Comparison of ENCODE assay signal across 13 mouse cellular contexts in the genomic region with DNA sequence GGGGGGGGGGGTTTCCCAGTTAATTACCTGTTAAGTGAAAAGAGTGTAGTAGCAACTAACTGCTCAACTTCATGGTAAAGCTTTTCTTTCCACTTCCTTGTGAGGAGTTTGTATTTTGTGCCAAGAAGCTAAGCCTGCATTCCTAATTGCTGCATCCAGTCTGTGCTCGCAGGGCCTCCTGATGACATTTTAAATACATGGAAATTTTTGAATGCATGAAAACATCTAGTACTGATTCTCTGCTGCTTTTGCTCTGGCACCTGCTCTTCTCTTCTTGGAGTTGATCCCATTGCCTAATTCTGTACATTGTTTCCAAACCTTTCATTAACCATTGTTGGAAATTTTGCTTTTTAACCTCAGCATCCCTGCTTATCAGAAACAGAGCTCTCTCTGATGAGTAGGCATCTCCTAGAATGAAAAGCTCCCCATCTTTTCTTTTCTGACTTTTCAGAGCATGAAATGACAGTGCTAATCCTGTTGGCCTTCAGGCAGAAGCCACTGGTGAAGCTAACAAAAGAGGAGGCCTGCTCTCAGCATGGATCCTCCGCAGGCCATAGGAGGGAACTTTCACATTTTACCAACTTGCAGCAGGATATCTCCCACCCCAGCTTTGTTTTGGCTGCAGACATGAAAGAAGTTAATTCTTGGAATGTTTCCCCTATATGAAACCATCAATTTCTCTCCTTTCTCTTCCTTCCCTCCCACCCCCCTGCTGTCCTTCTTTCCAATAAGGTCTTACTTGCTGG.
A peak's percentile ranks its signal among the peaks of the same experiment; 100 is the strongest.
DNase-seq lines count a peak whose midpoint lies in the region; ATAC-seq and TF ChIP-seq lines count a peak whose summit lies in the region.
"Had no signal": no experiment of that assay in that cellular context is flagged by ENCODE, and none has a peak within 500 bp of the region (broad histone marks: within the 10 kb centered on the region; RNA-seq: fewer than 3 reads in every experiment).

No protein-coding gene starts in this region.

- no peaks in the 10 kb centered on the region for H3K36me3 ChIP-seq in forebrain, embryonic 14.5 days (ENCODE audit: control insufficient read depth, insufficient read depth, low read length)
- H3K36me3 ChIP-seq in forebrain, embryonic 11.5 days (ENCODE audit: control insufficient read depth, insufficient read depth, low read length), result no peaks in the 10 kb centered on the region
- no peaks in the 10 kb centered on the region for H3K36me3 ChIP-seq in midbrain, embryonic 12.5 days
- no peaks in the 10 kb centered on the region for H3K36me3 ChIP-seq in lung, postnatal 0 days (ENCODE audit: insufficient read depth, low read length)
- H3K36me3 ChIP-seq: liver, embryonic 13.5 days had no signal

- no peak for TF ChIP-seq CTCF in lung, postnatal 0 days (IDR thresholded peaks at IDR 0.05)

- no peaks in the 10 kb centered on the region for H3K9me3 ChIP-seq in forebrain, embryonic 14.5 days (replicated peaks; ENCODE audit: control insufficient read depth, low read length)
- no peaks in the 10 kb centered on the region for H3K9me3 ChIP-seq in forebrain, embryonic 11.5 days (ENCODE audit: control insufficient read depth, low read length)
- no peaks in the 10 kb centered on the region for H3K9me3 ChIP-seq in midbrain, embryonic 12.5 days
- no peaks in the 10 kb centered on the region for H3K9me3 ChIP-seq in lung, postnatal 0 days (ENCODE audit: low read length)
- H3K9me3 ChIP-seq: liver, embryonic 13.5 days had no signal

- no peak overlapping the region; the same call in 1 of the 2 replicates for H3K27ac ChIP-seq in forebrain, embryonic 14.5 days (ENCODE audit: low read depth, low read length)
- H3K27ac ChIP-seq in forebrain, embryonic 11.5 days (ENCODE audit: low read depth, low read length), result no peak overlapping the region
- peak overlapping the region; percentile 7; the same call in 1 of the 2 replicates for H3K27ac ChIP-seq in midbrain, embryonic 12.5 days (replicated peaks)
- H3K27ac ChIP-seq in lung, postnatal 0 days (ENCODE audit: low read length), result no peak overlapping the region
- H3K27ac ChIP-seq: heart, adult 2 months; kidney, postnatal 0 days; liver, embryonic 13.5 days had no signal

- no peaks in the 10 kb centered on the region for H3K27me3 ChIP-seq in forebrain, embryonic 14.5 days (replicated peaks; ENCODE audit: control insufficient read depth, insufficient read depth, low read length)
- H3K27me3 ChIP-seq in forebrain, embryonic 11.5 days (ENCODE audit: control insufficient read depth, insufficient read depth, low read length), result no peaks in the 10 kb centered on the region
- H3K27me3 ChIP-seq in midbrain, embryonic 12.5 days, result peaks cover 3% of the 10 kb centered on the region
- no peaks in the 10 kb centered on the region for H3K27me3 ChIP-seq in lung, postnatal 0 days (replicated peaks; ENCODE audit: insufficient read depth, low read length)
- H3K27me3 ChIP-seq: liver, embryonic 13.5 days had no signal

- no peak overlapping the region for H3K9ac ChIP-seq in forebrain, embryonic 14.5 days (ENCODE audit: low read length)
- no peak overlapping the region for H3K9ac ChIP-seq in forebrain, embryonic 11.5 days (ENCODE audit: low read length)
- no peak overlapping the region for H3K9ac ChIP-seq in midbrain, embryonic 12.5 days (replicated peaks)
- H3K9ac ChIP-seq in lung, postnatal 0 days (replicated peaks; ENCODE audit: low read depth), result no peak overlapping the region
- H3K9ac ChIP-seq: liver, embryonic 13.5 days had no signal

- ATAC-seq in forebrain, embryonic 14.5 days, result no peak
- no peak for ATAC-seq in forebrain, embryonic 11.5 days (replicated peaks; ENCODE audit: low FRiP score)
- ATAC-seq in midbrain, embryonic 12.5 days (ENCODE audit: low FRiP score, low read depth), result no peak
- ATAC-seq in lung, postnatal 0 days, result no peak

- TF ChIP-seq EP300 in lung, postnatal 0 days (IDR thresholded peaks at IDR 0.05), result no peak

- peak; percentile 52 for DNase-seq in forebrain, embryonic 14.5 days (ENCODE audit: low spot score)
- DNase-seq in forebrain, embryonic 11.5 days (ENCODE audit: low spot score), result no peak
- peak; percentile 68 for DNase-seq in brain, adult 2 months (ENCODE audit: low read depth, low spot score)
- DNase-seq in cerebellum, postnatal 36 days, result peak; percentile 24 to 40
- no peak for DNase-seq in heart, adult 18-20 months
- DNase-seq in lung, postnatal 0 days (ENCODE audit: low spot score), result no peak
- DNase-seq in urinary bladder, postnatal 36 days (ENCODE audit: low spot score in 2 of 2), result no peak
- DNase-seq: adrenal gland, adult 2 months; heart, adult 2 months; heart, postnatal 4 days; liver, embryonic 13.5 days had no signal

- no peak overlapping the region for H3K4me2 ChIP-seq in forebrain, embryonic 14.5 days (ENCODE audit: low read length)
- H3K4me2 ChIP-seq in forebrain, embryonic 11.5 days (ENCODE audit: low read depth, low read length, severe bottlenecking), result no peak overlapping the region
- H3K4me2 ChIP-seq in midbrain, embryonic 12.5 days (replicated peaks), result no peak overlapping the region
- H3K4me2 ChIP-seq in lung, postnatal 0 days (replicated peaks; ENCODE audit: low read depth, low read length), result no peak overlapping the region
- H3K4me2 ChIP-seq: liver, embryonic 13.5 days had no signal

- H3K4me3 ChIP-seq in forebrain, embryonic 14.5 days (ENCODE audit: low read depth, low read length), result no peak overlapping the region
- no peak overlapping the region for H3K4me3 ChIP-seq in forebrain, embryonic 11.5 days (ENCODE audit: low read depth, low read length)
- no peak overlapping the region for H3K4me3 ChIP-seq in midbrain, embryonic 12.5 days
- H3K4me3 ChIP-seq in lung, postnatal 0 days (ENCODE audit: low read depth, low read length), result no peak overlapping the region
- H3K4me3 ChIP-seq: heart, adult 2 months; liver, embryonic 13.5 days had no signal

- WGBS in forebrain, embryonic 14.5 days, result 4% methylated on average over 2 of the region's 2 CpGs
- 10% methylated on average over 2 of the region's 2 CpGs for WGBS in forebrain, embryonic 11.5 days
- 7% methylated on average over 2 of the region's 2 CpGs for WGBS in midbrain, embryonic 12.5 days
- WGBS in lung, postnatal 0 days, result 67% methylated on average over 2 of the region's 2 CpGs

- H3K4me1 ChIP-seq in forebrain, embryonic 14.5 days (ENCODE audit: control insufficient read depth, insufficient read depth, low read length), result no peaks in the 10 kb centered on the region; the same call in 1 of the 2 replicates
- no peaks in the 10 kb centered on the region; the same call in 1 of the 2 replicates for H3K4me1 ChIP-seq in forebrain, embryonic 11.5 days (replicated peaks; ENCODE audit: control insufficient read depth, insufficient read depth, low read length)
- H3K4me1 ChIP-seq in midbrain, embryonic 12.5 days, result peaks cover 9% of the 10 kb centered on the region; the same call in 1 of the 2 replicates
- no peaks in the 10 kb centered on the region for H3K4me1 ChIP-seq in lung, postnatal 0 days (ENCODE audit: insufficient read depth, low read depth, low read length)
- H3K4me1 ChIP-seq: liver, embryonic 13.5 days had no signal

Comparison
In these comparisons a context has a peak if more than half of its experiments do, and no peak if none do; other contexts are left out.
1. DNase-seq: peak in forebrain, embryonic 14.5 days (single experiment), brain, adult 2 months (single experiment) and cerebellum, postnatal 36 days (2 of 2); none in forebrain, embryonic 11.5 days (single experiment), heart, adult 18-20 months (0 of 2), lung, postnatal 0 days (single experiment) and urinary bladder, postnatal 36 days (0 of 2).